Mouse (Mus musculus) left cerebral cortex, adult 8-10 months (tissue): Measurements from ENCODE around the gene Olfr1371. TPM values are rescaled to one million over a fixed set of nuclear protein-coding genes. Genes with fewer than 3 reads are reported as not detected.
"Not testable (repeated sequence)": the region's sequence is repeated elsewhere in the genome, so short reads cannot be mapped to it uniquely, and the experiment has no call there.

Experiments used
- DNase-seq, 2 experiments: peaks; one replicate each; pipeline ENCODE4 v3.0.0; 2022; ENCODE audit warnings: low spot score in 2 of 2
- total RNA-seq, 4 experiments: library from RNA; stranded (reverse); gene quantifications; 2 replicates each; pipeline ENCODE4 v1.2.4; 2022

The Olfr1371 gene
- total RNA-seq, 4 experiments from 2014 or later, result not detected

DNA sequence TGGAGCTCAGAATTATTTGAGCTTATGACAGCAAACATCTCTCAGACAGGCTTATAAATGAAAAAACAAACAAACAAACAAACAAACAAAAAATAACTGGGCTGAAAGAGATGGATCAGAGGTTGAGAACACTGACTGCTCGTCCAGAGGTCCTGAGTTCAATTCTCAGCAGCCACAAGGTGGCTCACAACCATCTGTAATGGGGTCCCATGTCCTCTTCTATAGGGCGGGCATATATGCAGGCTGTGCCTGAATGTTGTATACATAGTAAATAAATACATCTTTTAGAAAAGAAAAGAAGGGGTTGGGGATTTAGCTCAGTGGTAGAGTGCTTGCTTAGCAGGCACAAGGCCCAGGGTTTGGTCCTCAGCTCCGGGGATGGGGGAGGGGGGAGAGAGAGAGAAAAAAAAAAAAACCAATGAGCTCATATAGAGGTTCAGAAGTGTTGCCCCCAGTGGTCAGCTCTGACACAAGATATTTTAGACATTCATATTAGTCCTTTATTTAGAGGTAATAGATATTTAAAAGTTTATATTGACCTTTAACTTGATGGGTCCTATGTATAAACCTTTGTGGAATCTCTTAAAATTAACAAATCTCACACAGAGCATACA lies 12.3 kb upstream of the Olfr1371 start:
- no peak for DNase-seq

DNA sequence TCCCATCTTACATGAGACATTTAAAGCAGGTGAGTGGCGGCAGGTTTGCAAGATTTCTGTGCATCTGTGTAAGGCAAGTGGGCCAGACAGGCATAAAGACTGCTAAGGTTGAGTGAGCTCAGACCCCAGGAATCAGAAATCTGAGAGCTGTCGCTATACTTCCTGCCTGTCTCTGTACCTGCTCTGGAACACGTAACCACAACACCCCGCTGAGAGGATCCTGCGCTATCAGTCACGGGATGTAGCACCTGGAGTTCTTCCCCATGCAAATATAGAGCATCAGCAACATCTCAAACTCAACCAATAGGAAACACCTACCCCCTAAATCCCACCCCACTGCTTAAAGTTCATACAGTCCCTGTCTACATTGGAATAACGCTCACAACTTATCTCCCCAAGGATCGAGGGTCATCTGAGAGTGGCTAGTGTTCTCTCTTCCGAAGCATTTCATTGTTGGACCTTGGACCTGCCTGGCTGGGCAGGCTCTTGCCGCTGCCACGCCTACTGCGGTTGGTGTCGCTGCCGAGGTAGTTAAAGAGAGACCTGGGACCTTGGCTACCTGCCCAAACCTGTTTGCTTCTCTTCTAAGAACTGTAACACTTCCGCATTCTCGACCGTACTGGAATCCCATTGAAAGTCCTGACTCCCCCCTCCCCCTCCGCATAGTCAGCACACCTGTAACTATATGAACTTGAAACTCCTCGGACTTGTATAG lies 10.3 kb upstream of the Olfr1371 start:
- DNase-seq, result no peak

DNA sequence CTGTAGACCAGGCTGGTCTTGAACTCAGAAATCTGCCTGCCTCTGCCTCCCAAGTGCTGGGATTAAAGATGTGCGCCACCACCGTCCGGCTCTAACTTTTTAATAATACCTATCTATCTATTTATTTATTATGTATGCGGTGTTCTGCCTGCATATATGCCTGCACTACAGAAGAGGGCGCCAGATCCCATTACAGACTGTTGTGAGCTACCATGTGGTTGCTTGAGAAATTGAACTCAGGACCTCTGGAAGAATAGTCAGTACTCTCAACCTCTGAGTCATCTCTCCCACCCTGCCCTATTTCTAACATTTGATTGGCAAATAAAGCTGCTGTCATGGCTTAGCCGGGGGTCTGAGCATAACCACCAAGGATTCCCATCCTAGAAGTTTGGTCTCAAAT lies 9.1 kb upstream of the Olfr1371 start:
- no peak for DNase-seq

DNA sequence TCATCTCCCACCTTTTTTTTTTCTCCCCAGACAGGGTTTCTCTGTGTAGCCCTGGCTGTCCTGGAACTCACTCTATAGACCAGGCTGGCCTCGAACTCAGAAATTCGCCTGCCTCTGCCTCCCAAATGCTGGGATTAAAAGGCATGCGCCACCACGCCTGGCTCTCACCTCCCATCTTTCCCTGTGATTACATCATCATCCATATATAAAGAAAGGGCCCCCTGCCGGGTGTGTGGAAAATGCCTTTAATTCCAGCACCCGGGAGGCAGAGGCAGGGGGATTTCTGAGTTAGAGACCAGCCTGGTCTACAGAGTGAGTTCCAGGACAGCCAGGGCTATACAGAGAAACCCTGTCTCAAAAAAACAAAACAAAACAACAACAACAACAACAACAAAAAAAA lies 8.1 kb upstream of the Olfr1371 start:
- not testable (repeated sequence) for DNase-seq

DNA sequence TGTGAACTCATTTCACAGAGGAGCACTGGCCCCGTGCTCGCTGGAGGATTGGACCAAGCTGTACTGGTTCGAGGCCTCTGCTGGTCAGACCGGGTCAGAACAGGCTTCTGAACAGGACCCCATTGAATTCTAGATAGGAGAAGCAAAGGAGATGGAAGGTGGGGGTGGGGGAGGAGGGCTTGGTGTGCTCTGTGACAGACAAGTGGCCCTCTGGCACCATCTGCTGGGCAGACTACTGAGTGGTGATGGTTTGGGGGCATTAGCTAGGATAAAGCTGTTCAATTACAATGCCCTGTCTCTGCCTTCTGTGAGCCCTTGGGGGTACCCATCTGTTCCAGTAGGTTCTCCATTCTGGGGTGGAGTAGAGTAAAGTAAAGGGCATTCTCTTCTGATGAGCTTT lies 6.5 kb upstream of the Olfr1371 start:
- DNase-seq, result peak in 1 of 2 experiments; percentile 55

DNA sequence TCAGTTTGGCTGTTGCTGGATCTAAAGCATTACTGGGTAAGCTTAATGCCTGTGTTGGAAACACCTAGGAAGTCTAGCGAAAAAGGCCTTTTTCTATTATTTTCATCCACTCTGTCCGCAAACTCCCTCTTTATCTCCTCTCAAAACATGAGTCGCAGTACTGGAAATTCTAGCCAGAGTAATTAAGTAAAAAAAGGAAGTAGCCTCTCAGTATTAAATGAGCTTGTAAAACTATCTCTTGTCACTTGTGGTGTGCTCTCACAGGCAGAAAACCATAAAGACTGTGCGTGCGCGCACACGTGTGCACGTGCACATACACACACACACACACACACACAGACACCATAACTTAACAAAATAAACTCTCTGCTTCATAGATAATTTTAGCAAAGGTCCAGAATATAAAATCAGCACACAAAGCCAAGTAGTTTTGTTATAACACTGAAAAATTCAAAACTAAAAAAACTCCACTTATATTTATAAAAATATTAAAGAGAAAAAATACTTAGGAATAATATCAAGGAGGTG lies 17.2 kb downstream of the Olfr1371 start:
- DNase-seq, result not testable (repeated sequence)

DNA sequence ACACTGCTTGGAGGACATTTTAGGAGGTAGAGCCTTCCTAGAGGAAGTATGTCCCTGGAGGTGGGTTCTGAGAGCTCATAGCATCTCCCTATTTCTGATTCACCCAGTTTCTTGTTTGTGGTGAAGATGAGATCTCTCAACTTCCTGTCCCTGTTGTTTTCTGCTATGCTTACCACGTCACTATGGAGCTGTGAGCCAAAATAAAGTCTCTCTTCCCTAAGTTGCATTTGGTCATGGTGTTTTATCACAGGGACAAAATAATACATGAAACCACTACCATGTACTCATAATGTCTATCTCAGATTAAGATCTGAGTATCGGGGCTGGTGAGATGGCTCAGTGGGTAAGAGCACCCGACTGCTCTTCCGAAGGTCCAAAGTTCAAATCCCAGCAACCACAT lies 33.1 kb downstream of the Olfr1371 start:
- DNase-seq, result not testable (repeated sequence)

DNA sequence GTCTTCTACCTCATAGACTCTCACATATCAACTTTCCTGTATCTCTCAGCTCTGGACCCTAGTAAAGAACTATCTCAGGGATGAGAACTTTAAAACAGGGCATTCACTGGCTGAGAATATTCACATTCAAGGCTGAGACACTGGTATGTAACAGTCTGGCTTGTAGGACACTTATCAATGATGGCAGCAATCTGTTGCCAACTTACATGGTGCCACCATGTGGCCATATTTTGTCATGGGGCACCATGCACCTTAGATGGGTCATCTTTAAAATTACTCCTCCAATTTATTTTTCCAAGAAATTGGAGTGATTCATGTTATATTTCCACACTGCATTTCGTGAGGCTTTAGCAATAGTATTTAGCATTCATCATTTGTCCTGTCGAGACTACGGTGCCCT lies 33.9 kb downstream of the Olfr1371 start:
- DNase-seq, result not testable (repeated sequence)

DNA sequence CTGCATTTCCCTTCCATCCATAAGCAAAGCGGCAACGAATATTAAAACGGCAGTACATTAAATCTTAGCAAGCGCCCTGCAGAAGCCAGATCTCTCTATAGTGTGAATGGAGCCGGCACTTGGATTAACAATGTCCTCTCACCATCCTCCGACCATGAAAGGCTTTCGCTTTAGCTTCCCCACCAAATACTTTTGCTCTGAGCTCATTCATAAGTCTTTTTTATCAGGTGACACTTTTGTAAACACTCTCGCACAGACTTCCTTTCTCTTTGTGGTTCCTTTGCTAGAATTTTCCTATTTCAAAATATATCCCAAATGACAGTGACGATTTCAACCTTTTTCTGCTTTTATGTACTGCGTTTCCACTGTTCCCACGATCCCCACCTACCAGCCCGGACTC lies 45.3 kb downstream of the Olfr1371 start:
- no peak for DNase-seq

DNA sequence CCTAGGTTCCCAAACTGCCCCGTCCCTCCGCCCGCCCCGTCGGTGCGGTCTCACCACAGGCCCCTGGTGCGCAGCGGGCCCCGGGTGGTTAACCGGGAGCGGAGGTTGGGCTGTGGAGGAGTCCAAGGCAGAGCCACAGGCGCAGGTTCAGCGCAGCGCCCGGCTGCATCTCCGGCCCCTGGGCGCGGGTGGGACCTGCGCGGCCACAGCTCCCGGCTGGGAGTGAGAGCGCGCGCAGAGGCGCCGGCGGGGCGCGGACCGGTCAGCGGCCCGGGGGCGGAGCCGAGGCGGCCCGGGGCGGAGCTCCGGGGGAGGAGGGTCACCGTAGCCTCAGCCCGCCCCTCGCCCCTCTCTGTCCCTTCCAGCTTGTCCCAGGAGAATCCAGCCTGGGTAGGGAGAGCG lies 45.9 kb downstream of the Olfr1371 start:
- DNase-seq, result not testable (repeated sequence)

DNA sequence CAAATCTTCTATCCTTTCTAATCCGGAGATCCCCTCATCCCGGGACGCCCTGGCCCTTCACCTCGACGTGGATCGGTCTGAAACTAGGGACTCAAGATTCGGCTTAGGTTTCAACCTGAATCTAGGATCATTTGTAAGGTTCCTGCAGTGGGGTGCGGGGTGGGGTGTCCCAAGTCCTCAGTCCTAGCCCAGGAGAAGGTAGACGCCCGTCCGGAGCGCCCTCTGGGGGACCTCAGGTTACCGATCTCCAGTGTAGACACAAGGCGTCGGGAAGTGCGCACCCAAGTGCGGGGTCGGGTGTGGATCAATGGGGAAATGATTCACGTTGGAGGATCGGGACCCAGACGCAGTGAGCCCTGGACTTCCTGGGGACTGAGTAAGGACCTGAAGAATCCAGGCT lies 46.7 kb downstream of the Olfr1371 start:
- DNase-seq, result no peak

DNA sequence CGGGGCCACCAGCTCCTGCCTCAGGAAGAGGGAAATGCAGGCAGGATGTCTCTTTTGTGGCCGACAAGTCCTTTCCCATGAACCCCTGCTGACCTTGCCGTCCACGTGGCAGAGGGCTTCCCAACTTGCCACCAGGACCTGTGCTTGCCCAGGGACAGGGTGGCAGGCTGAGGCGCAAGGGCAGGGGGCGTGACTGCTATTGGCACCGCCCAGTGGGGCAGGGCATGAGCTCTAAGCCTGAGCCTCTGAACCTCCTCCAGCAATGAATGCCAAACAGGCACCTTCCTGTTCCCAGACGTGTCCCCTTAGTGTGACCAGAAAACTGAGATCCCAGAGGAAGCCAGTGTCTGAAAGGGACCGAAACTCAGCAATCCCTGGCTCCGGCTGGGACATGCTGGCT lies 49.9 kb downstream of the Olfr1371 start:
- DNase-seq, result no peak

Other genes with a start within 250 kb of the Olfr1371 start
- gene Cdkn2aipnl, start 246.3 kb downstream of the Olfr1371 start, total RNA-seq, result 10 to 100 TPM; 40.8 to 45.8 (median 41.1) TPM
- 100 to 1,000 TPM; 159 to 178 (median 168) TPM for gene Ube2b, start 213.2 kb downstream of the Olfr1371 start, total RNA-seq
- 10 to 100 TPM; 13.2 to 18.5 (median 16.8) TPM for gene Cdkl3, start 209.8 kb downstream of the Olfr1371 start, total RNA-seq
- gene Ppp2ca, start 115.3 kb downstream of the Olfr1371 start, total RNA-seq, result 100 to 1,000 TPM; 110 to 125 (median 118) TPM
- not detected for gene Olfr1373, start 68.5 kb downstream of the Olfr1371 start, total RNA-seq
- gene Skp1a, start 18.0 kb upstream of the Olfr1371 start, total RNA-seq, result 100 to 1,000 TPM; 448 to 504 (median 464) TPM
- gene Tcf7, start 69.0 kb upstream of the Olfr1371 start, total RNA-seq, result 1 to 10 TPM; 5.9 to 6.6 (median 6.3) TPM
- 100 to 1,000 TPM; 535 to 581 (median 570) TPM for gene Vdac1, start 146.9 kb upstream of the Olfr1371 start, total RNA-seq
- gene 9530068E07Rik, start 182.4 kb upstream of the Olfr1371 start, total RNA-seq, result 10 to 100 TPM; 55.4 to 66.6 (median 57.7) TPM